18 mouse cellular contexts compared by ENCODE assay signal in genomic region chr10:44353467-44353866, GRCm38 (mm10).
"Had no signal": no experiment of that assay in that cellular context is flagged by ENCODE, and none has a peak within 500 bp of the region (broad histone marks: within the 10 kb centered on the region; RNA-seq: fewer than 3 reads in every experiment).

No protein-coding gene starts in this region.

- H3K4me2 ChIP-seq: lung, embryonic 14.5 days; midbrain, embryonic 12.5 days; neural tube, embryonic 13.5 days; neural tube, embryonic 15.5 days had no signal

- H3K9ac ChIP-seq: lung, embryonic 14.5 days; midbrain, embryonic 12.5 days; neural tube, embryonic 13.5 days; neural tube, embryonic 15.5 days had no signal

- H3K36me3 ChIP-seq: midbrain, embryonic 12.5 days; neural tube, embryonic 13.5 days; neural tube, embryonic 15.5 days had no signal

- H3K4me3 ChIP-seq: midbrain, embryonic 12.5 days; myocyte; neural tube, embryonic 13.5 days; neural tube, embryonic 15.5 days had no signal

- H3K9me3 ChIP-seq: midbrain, embryonic 12.5 days; neural tube, embryonic 13.5 days; neural tube, embryonic 15.5 days had no signal

- ATAC-seq: midbrain, embryonic 16.5 days had no signal

- H3K27me3 ChIP-seq: midbrain, embryonic 12.5 days; neural tube, embryonic 13.5 days; neural tube, embryonic 15.5 days had no signal

- DNase-seq: lung, adult 18-20 months; lung, embryonic 14.5 days; lung, postnatal 10 days; lung, postnatal 4 days; midbrain, embryonic 14.5 days; retina, postnatal 1 day; right cerebral cortex, adult 18-20 months; right cerebral cortex, postnatal 25 days; right cerebral cortex, postnatal 4 days; spleen, adult 18-20 months; thymus, adult 18-20 months; thymus, postnatal 14 days; thymus, postnatal 36 days had no signal

- H3K27ac ChIP-seq: midbrain, embryonic 12.5 days; neural tube, embryonic 13.5 days; neural tube, embryonic 15.5 days had no signal
